Mouse (Mus musculus): ENCODE measurements around the gene Wdr41.

DNA sequence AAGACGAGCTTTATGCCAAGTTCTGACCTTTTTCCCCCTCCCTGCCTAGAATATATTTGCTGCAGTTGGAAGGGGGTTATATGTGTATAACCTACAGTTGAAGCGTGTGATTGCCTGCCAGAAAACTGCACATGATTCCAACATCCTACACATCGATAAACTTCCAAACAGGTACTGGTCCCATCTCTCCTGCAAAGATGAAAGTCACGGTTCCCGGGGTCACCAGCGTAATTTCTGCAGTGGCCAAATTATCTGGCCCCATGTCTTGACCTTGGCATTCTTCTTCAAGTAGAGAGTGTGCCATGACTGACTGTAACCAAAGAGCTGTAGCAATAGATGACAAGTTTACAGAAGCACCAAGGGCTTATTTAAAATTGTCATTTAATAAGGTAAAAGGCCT, 41.1 kb downstream of the Wdr41 start:
- TF ChIP-seq CTCF (IDR thresholded peaks at IDR 0.05; ENCODE audit: low read depth) (no peak), EP300 (IDR thresholded peaks at IDR 0.05; ENCODE audit: low read depth) (no peak)

All from liver, postnatal 0 days (tissue).